Comparison of ENCODE assay signal across 8 mouse cellular contexts in the genomic region with DNA sequence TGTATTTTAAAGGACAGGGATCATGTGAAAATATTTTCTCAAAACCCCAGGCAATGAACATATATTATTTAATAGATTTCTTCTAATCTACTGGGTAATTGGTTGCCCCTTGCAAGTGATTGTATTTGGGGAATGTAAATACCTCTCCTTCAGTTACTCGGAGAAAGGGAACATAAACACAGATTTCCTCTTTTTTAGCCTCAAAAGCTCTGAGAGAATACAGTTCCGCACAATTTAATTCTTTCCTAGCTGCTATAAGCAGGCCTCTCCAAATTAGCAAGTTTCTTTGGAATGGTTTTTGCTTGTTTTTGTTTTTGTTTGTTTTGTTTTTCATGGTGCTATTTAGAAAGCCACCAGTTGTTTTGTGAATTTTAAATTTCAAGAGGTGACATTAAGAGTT. TPM values are rescaled to one million over a fixed set of nuclear protein-coding genes. Genes with fewer than 3 reads are reported as not detected.
DNase-seq lines count a peak whose midpoint lies in the region; ATAC-seq and TF ChIP-seq lines count a peak whose summit lies in the region.

No protein-coding gene starts in this region.

- H3K27ac ChIP-seq in cerebellum, adult 2 months (ENCODE audit: insufficient read depth, low read length) = peak overlapping the region; percentile 94; the same call in 1 of the 2 replicates
- no peak overlapping the region for H3K27ac ChIP-seq in neural tube, embryonic 11.5 days (ENCODE audit: low read depth, low read length)
- H3K27ac ChIP-seq in liver, embryonic 14.5 days = no peak overlapping the region

- H3K27me3 ChIP-seq in cerebellum, adult 2 months (ENCODE audit: control insufficient read depth, insufficient read depth, low read length) = no peaks in the 10 kb centered on the region
- H3K27me3 ChIP-seq in neural tube, embryonic 11.5 days (ENCODE audit: control insufficient read depth, insufficient read depth, low read length) = no peaks in the 10 kb centered on the region
- no peaks in the 10 kb centered on the region for H3K27me3 ChIP-seq in liver, embryonic 14.5 days (ENCODE audit: control insufficient read depth, insufficient read depth, low read length)

- peak overlapping the region; percentile 94 for H3K4me3 ChIP-seq in cerebellum, adult 2 months (replicated peaks; ENCODE audit: insufficient read depth, low read depth, low read length)
- H3K4me3 ChIP-seq in neural tube, embryonic 11.5 days (ENCODE audit: low read depth, low read length) = peak overlapping the region; percentile 84
- peak overlapping the region; percentile 67 to 76; a peak in 3 of 4 replicates for H3K4me3 ChIP-seq in liver, embryonic 14.5 days (ENCODE audit: insufficient read depth in 1 of 2, low read depth in 2 of 2, low read length in 2 of 2)

- TF ChIP-seq CTCF in cerebellum, adult 2 months (IDR thresholded peaks at IDR 0.05; ENCODE audit: borderline replicate concordance, insufficient read depth, low read depth, low read length) = no peak
- no peak for TF ChIP-seq CTCF in liver, embryonic 14.5 days (IDR thresholded peaks at IDR 0.05; ENCODE audit: low read depth)

- peaks cover 13% of the 10 kb centered on the region; the same call in 1 of the 2 replicates for H3K4me1 ChIP-seq in cerebellum, adult 2 months (ENCODE audit: control insufficient read depth, insufficient read depth, low read length)
- H3K4me1 ChIP-seq in neural tube, embryonic 11.5 days (ENCODE audit: control insufficient read depth, insufficient read depth, low read length) = peaks cover 5% of the 10 kb centered on the region
- peaks cover 0 to 4% of the 10 kb centered on the region in 2 experiments; a peak in 2 of 4 replicates for H3K4me1 ChIP-seq in liver, embryonic 14.5 days (replicated peaks; ENCODE audit: control insufficient read depth in 2 of 2, insufficient read depth in 2 of 2, low read length in 1 of 2)

- peak overlapping the region; percentile 92; the same call in 1 of the 2 replicates for H3K9ac ChIP-seq in neural tube, embryonic 11.5 days (ENCODE audit: low read length)
- H3K9ac ChIP-seq in liver, embryonic 14.5 days (replicated peaks) = no peak overlapping the region

- TF ChIP-seq EP300 in liver, embryonic 14.5 days (IDR thresholded peaks at IDR 0.05; ENCODE audit: low read depth) = no peak

- no peak for TF ChIP-seq POLR2A in cerebellum, adult 2 months (IDR thresholded peaks at IDR 0.05; ENCODE audit: borderline replicate concordance, insufficient read depth, low read length)

- no peak for ATAC-seq in neural tube, embryonic 11.5 days (ENCODE audit: insufficient read depth, low FRiP score, low TSS enrichment)
- ATAC-seq in liver, embryonic 14.5 days (ENCODE audit: insufficient read depth) = no peak

- DNase-seq in cerebellum, adult 2 months = no peak
- DNase-seq in cerebellum, adult 11-12 months = no peak
- DNase-seq in neural tube, embryonic 11.5 days (ENCODE audit: low spot score) = no peak
- no peak for DNase-seq in neural tube, embryonic 10.5 days (ENCODE audit: extremely low spot score, low spot score)
- no peak for DNase-seq in liver, embryonic 14.5 days (ENCODE audit: low read depth in 3 of 3, low spot score in 3 of 3)
- no peak for DNase-seq in right cerebral cortex, adult 18-20 months
- no peak for DNase-seq in gastrocnemius, adult 18-20 months (ENCODE audit: low spot score)
- no peak for DNase-seq in frontal cortex, postnatal 14 days (ENCODE audit: low spot score in 2 of 2)

- H3K4me2 ChIP-seq in neural tube, embryonic 11.5 days (ENCODE audit: low read depth) = peak overlapping the region; percentile 71
- H3K4me2 ChIP-seq in liver, embryonic 14.5 days (ENCODE audit: low read depth) = peak overlapping the region; percentile 74

- 26% methylated on average over 2 of the region's 2 CpGs for WGBS in cerebellum, adult 2 months
- WGBS in neural tube, embryonic 11.5 days = 45% methylated on average over 2 of the region's 2 CpGs
- 28% methylated on average over 2 of the region's 2 CpGs for WGBS in liver, embryonic 14.5 days (ENCODE audit: insufficient replicate concordance)

- H3K36me3 ChIP-seq in neural tube, embryonic 11.5 days (ENCODE audit: control insufficient read depth, insufficient read depth, low read length) = no peaks in the 10 kb centered on the region
- H3K36me3 ChIP-seq in liver, embryonic 14.5 days (replicated peaks; ENCODE audit: control insufficient read depth, insufficient read depth, low read depth) = no peaks in the 10 kb centered on the region

- H3K9me3 ChIP-seq in neural tube, embryonic 11.5 days (ENCODE audit: control insufficient read depth, low read length) = no peaks in the 10 kb centered on the region
- H3K9me3 ChIP-seq in liver, embryonic 14.5 days (ENCODE audit: control insufficient read depth, low read length) = no peaks in the 10 kb centered on the region

RNA-seq across cellular contexts. Expression of a gene that starts 1.1 kb away (rescaled TPM):
- 24.7 and 26.5 TPM in 2 replicates for polyA plus RNA-seq in cerebellum, adult 2 months (2012; rRNA removed)
- 9.0 and 9.3 TPM in 2 replicates for polyA plus RNA-seq in neural tube, embryonic 11.5 days (2014; fragmentation: Nextera tagmentation; extraction: Ambion mirVana)
- polyA plus RNA-seq in liver, embryonic 14.5 days (2012; rRNA removed) = 1.2 and 1.9 TPM in 2 replicates
- polyA plus RNA-seq in liver, embryonic 14.5 days (2014; fragmentation: Nextera tagmentation; extraction: Ambion mirVana) = 1.2 and 1.5 TPM in 2 replicates
- total RNA-seq in gastrocnemius, adult 18-20 months (2021) = 10 to 100 TPM; 36.7 to 38.0 TPM
